Mouse (Mus musculus) heart, embryonic 14.5 days (tissue): Measurements from ENCODE around the gene Gm49027. TPM values are rescaled to one million over a fixed set of nuclear protein-coding genes. Genes with fewer than 3 reads are reported as not detected.

Experiments used
- ATAC-seq: fragments of 200-750 bp; cut with Nextera tagmentation; 2 replicates; pipeline ENCODE4 v1.8.0; 2017; ENCODE audit warnings: low read depth, moderate TSS enrichment; ENCODE audit not compliant: insufficient number of reproducible peaks, insufficient read depth, low FRiP score
- H3K27ac ChIP-seq, 2 experiments: fragments of 200-500 bp in 1 of 2; fragments of 300-500 bp in 1 of 2; sonication (generic) in 1 of 2; replicated peaks in 1 of 2; 2 replicates each; pipeline ENCODE4 v1.5.1; 2012 to 2014; ENCODE audit warnings: low read depth in 2 of 2, low read length in 2 of 2, control low read depth in 1 of 2, mild to moderate bottlenecking in 1 of 2, mixed read lengths in 1 of 2; ENCODE audit not compliant: control insufficient read depth in 1 of 2, insufficient read depth in 1 of 2
- H3K27me3 ChIP-seq: fragments of 300-500 bp; sonication (generic); 2 replicates; pipeline ENCODE4 v1.6.1; 2014; ENCODE audit warnings: mild to moderate bottlenecking, low read length, control low read depth; ENCODE audit not compliant: control insufficient read depth, insufficient read depth
- H3K36me3 ChIP-seq: fragments of 300-500 bp; sonication (generic); 2 replicates; pipeline ENCODE4 v1.6.1; 2014; ENCODE audit warnings: mild to moderate bottlenecking, control low read depth, low read length, mixed read lengths; ENCODE audit not compliant: control insufficient read depth, insufficient read depth
- H3K4me1 ChIP-seq, 2 experiments: fragments of 200-500 bp in 1 of 2; fragments of 300-500 bp in 1 of 2; sonication (generic) in 1 of 2; 2 replicates each; pipeline ENCODE4 v1.6.1; 2012 to 2014; ENCODE audit warnings: low read length in 2 of 2, control low read depth in 1 of 2, mixed read lengths in 1 of 2; ENCODE audit not compliant: control insufficient read depth in 2 of 2, insufficient read depth in 2 of 2
- H3K4me2 ChIP-seq: fragments of 300-500 bp; sonication (generic); 2 replicates; pipeline ENCODE4 v1.6.1; 2014; ENCODE audit warnings: mild to moderate bottlenecking, low read length
- H3K4me3 ChIP-seq, 2 experiments: fragments of 200-500 bp in 1 of 2; fragments of 300-500 bp in 1 of 2; sonication (generic) in 1 of 2; 2 replicates each; pipeline ENCODE4 v1.5.1; 2012 to 2014; ENCODE audit warnings: low read length in 2 of 2, mild to moderate bottlenecking in 2 of 2, control low read depth in 1 of 2, low read depth in 1 of 2, moderate library complexity in 1 of 2; ENCODE audit not compliant: control insufficient read depth in 1 of 2, insufficient read depth in 1 of 2
- H3K9ac ChIP-seq: fragments of 300-500 bp; sonication (generic); 2 replicates; pipeline ENCODE4 v1.6.1; 2014; ENCODE audit warnings: mild to moderate bottlenecking, low read length
- H3K9me3 ChIP-seq: fragments of 300-500 bp; sonication (generic); 2 replicates; pipeline ENCODE4 v1.6.1; 2016; ENCODE audit warnings: low read length, control low read depth; ENCODE audit not compliant: control insufficient read depth
- WGBS: fragments of 180-500 bp; shearing (Covaris S2); extraction: QIAGEN DNeasy Blood & Tissue Kit; methylation state at CpG from one replicate; pipeline ENCODE4 v1.1.7; 2014; 5-methylcytosine and 5-hydroxymethylcytosine counted together
- polyA plus RNA-seq: library from polyadenylated mRNA; unstranded; fragments of >200 nt; fragmentation: Nextera tagmentation; extraction: Ambion mirVana; gene quantifications from 2 replicates; pipeline ENCODE4 v1.2.1, GENCODE M21; 2014

The Gm49027 gene
- polyA plus RNA-seq, result 0.31 and 0.57 TPM in 2 replicates

DNA sequence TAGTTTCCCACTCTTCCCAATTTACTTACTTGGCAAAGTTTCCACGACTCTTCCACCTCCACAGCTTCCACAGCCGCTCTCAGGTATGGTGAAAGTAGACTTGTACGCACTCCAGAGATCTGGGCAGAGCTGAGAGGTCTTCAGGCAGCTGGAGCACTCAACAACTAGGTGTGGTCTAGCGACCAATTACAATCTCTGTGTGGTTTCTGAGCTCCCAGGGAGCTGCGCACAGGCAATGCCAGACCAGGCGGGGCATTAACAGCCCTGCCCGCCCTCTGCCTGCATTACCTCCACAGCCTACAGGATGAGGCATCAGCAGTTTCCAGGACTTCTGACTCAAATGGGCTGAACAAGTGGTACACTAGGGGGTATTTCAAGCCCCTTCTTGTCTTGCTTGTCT, at the start of gene Gm49027:
Gm49027 (minus strand) TSS at position 208 of the 400 bp plus-strand sequence.
- no peaks in the 10 kb centered on the region for H3K27me3 ChIP-seq
- no peaks in the 10 kb centered on the region for H3K9me3 ChIP-seq
- H3K4me3 ChIP-seq, result peak within 1 kb of the TSS; percentile 66 to 90
- peaks cover 34% of the 10 kb centered on the region for H3K36me3 ChIP-seq
- H3K27ac ChIP-seq, result no peak within 1 kb of the TSS
- no peak within 1 kb of the TSS for H3K9ac ChIP-seq
- H3K4me2 ChIP-seq, result peak within 1 kb of the TSS; percentile 71
- peaks cover 3 to 16% of the 10 kb centered on the region in 2 experiments; a peak in 3 of 4 replicates for H3K4me1 ChIP-seq
- no peak for ATAC-seq
- WGBS, result 79% methylated on average over 7 of the region's 7 CpGs

DNA sequence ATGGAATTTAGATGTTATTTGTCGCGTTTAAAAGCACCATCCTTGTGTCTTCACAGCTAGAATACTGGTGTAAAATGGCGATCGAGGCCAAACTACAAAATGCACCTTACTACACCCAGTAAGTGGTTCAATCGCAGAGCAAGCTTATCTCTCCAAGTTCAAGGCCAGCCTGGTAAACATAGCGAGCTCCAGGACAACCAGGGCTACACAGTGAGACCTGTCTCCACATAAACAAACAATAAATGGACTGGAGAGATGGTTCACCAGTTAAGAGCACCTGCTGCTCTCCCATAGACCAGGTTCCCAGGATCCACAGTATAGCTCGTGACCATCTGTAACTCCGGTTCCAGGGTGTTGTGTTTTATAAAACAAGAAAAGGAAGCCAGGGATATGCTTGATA, 48.1 kb upstream of the Gm49027 start:
- Histone ChIP-seq H3K36me3 (peaks cover 37% of the 10 kb centered on the region), H3K9me3 (no peaks in the 10 kb centered on the region), H3K27ac (no peak overlapping the region), H3K4me1 (peaks cover 2 to 9% of the 10 kb centered on the region in 2 experiments; a peak in 3 of 4 replicates), H3K4me3 (peak overlapping the region; percentile 56 to 93), H3K4me2 (peak overlapping the region; percentile 76), H3K9ac (0 out of 2 replicates have a peak overlapping the region, but pooled peaks have one; percentile 7), H3K27me3 (no peaks in the 10 kb centered on the region)
- WGBS, result 60% methylated on average over 8 of the region's 8 CpGs
- no peak for ATAC-seq

DNA sequence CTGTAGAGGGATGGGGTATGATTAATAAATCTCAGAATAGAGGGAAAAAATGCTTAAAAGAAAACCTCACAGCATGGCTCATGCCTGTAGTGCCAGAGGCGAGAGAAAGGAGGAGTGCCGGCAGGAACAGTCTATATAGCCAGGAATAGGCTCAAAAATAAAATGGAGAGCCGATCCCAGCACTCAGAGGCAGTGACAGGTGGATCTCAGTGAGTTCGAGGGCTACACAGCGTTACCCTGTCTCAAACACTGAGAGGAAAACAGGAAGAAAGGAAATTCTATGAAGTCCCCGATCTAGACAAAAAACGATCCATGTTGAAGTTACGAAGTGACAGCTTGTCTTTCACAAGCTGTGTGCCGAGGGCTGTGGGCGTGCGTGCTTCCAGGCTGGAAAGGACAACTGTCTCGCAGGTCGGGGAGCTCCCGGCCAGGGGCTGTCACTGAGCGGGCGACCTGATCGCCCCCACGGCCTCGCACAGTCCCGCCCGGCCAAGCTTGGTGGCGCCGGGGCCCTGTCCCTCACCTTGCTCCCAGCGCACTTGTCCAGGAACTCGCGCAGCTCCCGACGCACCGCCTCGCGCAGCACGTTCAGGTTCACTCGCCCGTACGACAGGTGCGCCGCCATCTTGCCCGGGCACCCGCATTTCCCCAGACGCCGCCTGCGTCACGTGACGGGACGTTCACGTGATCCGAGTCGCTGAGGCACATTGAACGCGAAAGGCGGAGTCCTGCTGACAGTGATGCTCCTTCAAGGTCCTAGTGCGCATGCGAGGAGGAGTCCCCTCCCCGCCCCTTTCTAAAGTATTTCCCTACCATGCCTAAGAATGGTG, 47.3 kb upstream of the Gm49027 start, which contains the start of gene Vps33a:
Vps33a (minus strand) TSS at position 682 of the 830 bp plus-strand sequence.
- Histone ChIP-seq H3K4me1 (peaks cover 2 to 9% of the 10 kb centered on the region in 2 experiments; a peak in 3 of 4 replicates), H3K4me3 (peak within 1 kb of the TSS; percentile 56 to 93), H3K9ac (peak within 1 kb of the TSS; percentile 90), H3K36me3 (peaks cover 37% of the 10 kb centered on the region), H3K4me2 (peak within 1 kb of the TSS; percentile 76), H3K9me3 (no peaks in the 10 kb centered on the region), H3K27ac (peak within 1 kb of the TSS in 1 of 2 experiments; percentile 72; a peak in 2 of 4 replicates), H3K27me3 (no peaks in the 10 kb centered on the region)
- peak; percentile 87 for ATAC-seq
- WGBS, result 1% methylated on average over 54 of the region's 54 CpGs

DNA sequence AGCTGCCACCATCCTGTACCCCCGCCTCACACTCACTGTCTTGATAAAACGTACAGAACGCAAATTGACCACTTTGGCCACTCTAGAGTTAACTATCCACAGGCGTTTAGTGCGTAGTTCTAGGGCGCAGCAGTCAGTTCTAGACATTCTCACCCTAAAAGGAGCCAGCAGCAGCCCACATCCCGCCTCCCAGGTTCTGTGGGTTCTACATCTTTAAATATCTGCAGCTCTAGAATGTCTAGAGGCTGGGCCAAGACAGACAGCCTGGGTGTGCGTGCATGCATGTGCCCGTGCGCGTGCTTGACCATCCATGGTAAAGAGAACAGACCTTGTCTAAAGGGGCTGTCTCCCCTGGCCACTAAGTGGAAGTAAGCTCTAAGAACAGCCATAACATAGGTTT, 35.8 kb upstream of the Gm49027 start:
- H3K36me3 ChIP-seq, result peaks cover 92% of the 10 kb centered on the region
- WGBS, result 91% methylated on average over 11 of the region's 11 CpGs
- no peak overlapping the region for H3K4me2 ChIP-seq
- no peaks in the 10 kb centered on the region for H3K27me3 ChIP-seq
- no peak overlapping the region for H3K9ac ChIP-seq
- H3K9me3 ChIP-seq, result no peaks in the 10 kb centered on the region
- ATAC-seq, result no peak
- peaks cover 0 to 4% of the 10 kb centered on the region in 2 experiments; a peak in 1 of 4 replicates for H3K4me1 ChIP-seq
- no peak overlapping the region for H3K27ac ChIP-seq
- no peak overlapping the region for H3K4me3 ChIP-seq

DNA sequence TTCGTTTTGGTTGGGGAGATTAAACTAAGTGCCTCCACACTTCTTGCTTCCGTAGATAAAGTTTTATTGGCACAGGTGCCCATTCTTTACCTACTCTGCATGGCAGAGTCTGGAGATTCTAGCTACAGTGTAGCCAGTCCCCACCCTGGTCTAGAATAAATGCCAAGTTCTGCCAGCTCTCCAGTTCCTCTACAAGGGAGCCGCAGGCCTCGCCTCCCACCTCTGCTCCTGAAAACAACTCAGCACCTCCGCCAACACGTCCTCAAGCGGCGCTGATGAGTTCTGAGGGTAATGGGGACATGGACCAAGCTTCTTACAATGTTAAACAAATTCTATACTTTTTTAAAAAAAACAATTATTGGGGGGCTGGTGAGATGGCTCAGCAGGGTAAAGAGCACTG, 34.3 kb upstream of the Gm49027 start:
- Histone ChIP-seq H3K4me2 (no peak overlapping the region), H3K4me1 (peaks cover 0 to 4% of the 10 kb centered on the region in 2 experiments; a peak in 1 of 4 replicates), H3K4me3 (no peak overlapping the region), H3K9me3 (no peaks in the 10 kb centered on the region), H3K27me3 (no peaks in the 10 kb centered on the region), H3K27ac (no peak overlapping the region), H3K9ac (no peak overlapping the region), H3K36me3 (peaks cover 91% of the 10 kb centered on the region)
- 87% methylated on average over 8 of the region's 8 CpGs for WGBS
- ATAC-seq, result no peak

DNA sequence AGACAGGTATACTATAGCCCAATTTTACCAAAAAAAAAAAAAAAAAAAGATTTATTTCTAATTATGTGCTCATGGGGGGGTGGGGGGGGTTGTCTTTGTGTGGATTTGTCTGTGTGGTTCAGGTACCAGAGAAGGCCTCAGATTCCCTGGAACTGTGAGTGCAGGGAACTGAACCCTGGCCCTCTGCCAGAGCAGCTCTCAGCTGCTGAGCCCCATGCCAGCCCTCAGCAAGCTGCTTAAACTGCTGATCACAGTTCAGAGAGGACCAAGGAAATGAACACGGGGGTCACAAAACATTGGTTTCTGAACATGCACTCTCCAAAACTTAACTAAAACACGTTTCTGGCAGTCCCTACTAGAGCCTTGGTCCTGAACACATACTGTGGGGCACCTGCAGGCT, 31.2 kb upstream of the Gm49027 start:
- H3K4me2 ChIP-seq, result no peak overlapping the region
- H3K27ac ChIP-seq, result 0 out of 4 replicates have a peak overlapping the region, but pooled peaks of 1 of the 2 experiments have one; percentile 2
- H3K4me3 ChIP-seq, result no peak overlapping the region
- no peak for ATAC-seq
- peaks cover 65% of the 10 kb centered on the region for H3K36me3 ChIP-seq
- no peaks in the 10 kb centered on the region for H3K9me3 ChIP-seq
- no peak overlapping the region for H3K9ac ChIP-seq
- H3K4me1 ChIP-seq, result peaks cover 0 to 4% of the 10 kb centered on the region in 2 experiments; a peak in 1 of 4 replicates
- 44% methylated on average over 2 of the region's 2 CpGs for WGBS
- H3K27me3 ChIP-seq, result no peaks in the 10 kb centered on the region

DNA sequence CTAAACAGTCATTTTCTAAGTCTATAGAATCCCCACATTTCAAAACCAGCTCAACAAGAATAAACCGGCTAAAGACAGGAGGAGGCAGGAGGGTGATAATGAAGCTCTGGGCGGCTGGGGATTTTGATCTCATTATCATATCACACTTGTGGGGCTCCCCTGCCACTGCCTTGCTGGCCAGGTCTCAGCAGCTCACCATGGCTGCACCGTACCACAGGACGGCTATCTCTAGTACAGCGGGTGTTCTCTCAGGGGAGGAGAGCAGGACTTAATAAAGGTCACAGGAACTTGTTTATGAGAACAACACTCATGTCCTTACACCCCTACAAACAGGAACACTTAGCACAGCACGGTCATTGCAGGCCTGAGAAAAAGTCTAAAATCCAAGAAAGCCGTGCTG, 30.4 kb upstream of the Gm49027 start:
- Histone ChIP-seq H3K27ac (no peak overlapping the region), H3K4me2 (no peak overlapping the region), H3K4me1 (peaks cover 0 to 4% of the 10 kb centered on the region in 2 experiments; a peak in 1 of 4 replicates), H3K36me3 (peaks cover 58% of the 10 kb centered on the region), H3K27me3 (no peaks in the 10 kb centered on the region), H3K9ac (no peak overlapping the region), H3K4me3 (no peak overlapping the region), H3K9me3 (no peaks in the 10 kb centered on the region)
- no peak for ATAC-seq
- WGBS, result 77% methylated on average over 7 of the region's 7 CpGs
